Mouse (Mus musculus): ENCODE data around the gene Mmadhc.

Mmadhc gene

DNA sequence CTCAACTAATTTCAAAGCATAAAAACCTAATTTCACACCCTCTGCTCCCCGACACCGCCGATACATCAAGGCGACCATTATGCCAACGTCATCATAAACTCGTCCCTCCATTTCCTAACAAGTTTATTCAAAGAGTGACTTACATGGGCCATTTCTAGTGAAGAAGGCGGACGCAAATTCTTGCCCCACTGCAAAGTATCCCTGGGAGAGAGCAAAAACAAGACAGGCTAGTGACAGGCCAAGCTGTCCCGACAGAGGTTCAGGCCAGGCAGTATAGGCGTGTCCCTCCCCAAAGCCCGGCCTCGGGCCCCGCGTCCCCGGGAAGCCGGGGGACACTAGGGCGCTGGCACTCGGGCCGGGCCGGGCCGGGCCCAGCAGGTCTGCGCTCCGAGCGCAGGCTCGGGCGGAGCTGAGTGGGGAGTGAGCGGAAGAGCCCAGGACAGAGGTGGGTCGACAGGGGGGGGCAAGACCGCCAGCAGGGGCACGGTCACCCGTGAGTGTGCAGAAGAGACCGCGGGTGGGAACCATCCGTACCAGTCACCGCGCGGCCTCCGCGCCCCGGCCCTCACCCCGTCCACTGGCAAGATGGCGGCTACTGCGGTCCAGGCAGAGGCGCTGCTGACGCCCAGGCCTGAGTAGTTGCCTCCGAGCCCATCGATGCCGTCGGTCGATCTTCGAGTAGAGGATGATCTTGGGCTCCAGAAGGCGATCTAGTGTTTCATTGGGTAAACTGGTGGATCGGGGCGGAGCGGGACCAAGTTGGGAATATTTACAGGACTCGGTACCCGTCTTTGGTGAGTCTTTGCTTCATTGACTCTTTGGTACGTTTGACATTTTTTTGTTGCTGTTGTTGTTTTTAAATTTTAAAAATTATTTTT, at the start of gene Mmadhc:
TSS of gene Mmadhc (minus strand) at position 693 of the 878 bp plus-strand sequence.
- peak; percentile 86 to 89 for DNase-seq (ENCODE audit: low spot score in 2 of 2)

DNA sequence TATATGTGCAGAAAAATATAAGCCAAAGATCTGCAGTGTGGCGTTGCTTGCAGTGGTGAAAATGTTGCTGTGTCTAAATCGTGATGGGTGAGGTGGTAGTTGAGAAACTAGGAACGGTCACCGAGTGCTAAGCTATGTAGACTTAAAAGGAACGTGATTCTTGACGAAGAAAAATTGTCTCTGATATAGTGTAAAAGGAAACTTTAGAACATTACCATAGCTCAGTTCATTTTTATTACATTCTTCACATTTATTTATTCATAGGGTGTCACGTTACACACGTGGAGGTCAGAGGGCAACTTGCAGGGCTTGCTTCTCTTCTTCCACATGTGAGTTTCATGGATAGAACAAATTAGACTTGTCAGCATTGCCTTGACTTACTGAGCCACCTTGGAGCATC, 47.0 kb upstream of the Mmadhc start:
- no peak for DNase-seq (ENCODE audit: low spot score in 2 of 2)

DNA sequence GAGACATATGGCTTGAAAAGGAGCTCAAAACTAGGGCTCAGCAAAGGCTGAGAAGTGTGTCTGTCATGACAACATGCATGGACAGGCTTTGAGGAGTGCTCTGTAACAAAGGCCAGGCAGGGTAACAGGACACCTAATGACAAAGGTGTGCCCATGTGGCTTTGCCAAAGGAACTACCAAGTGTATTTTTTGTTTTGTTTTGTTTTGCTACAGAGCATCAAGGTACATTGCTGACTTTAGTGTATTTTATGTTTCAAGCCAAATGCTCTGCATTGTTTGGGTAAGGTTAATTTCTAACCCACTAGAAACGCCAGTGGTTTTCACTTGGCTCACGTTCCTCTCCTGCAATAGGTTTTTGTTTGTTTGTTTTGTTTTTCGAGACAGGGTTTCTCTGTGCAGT, 42.5 kb upstream of the Mmadhc start:
- DNase-seq (ENCODE audit: low spot score in 2 of 2): no peak

DNA sequence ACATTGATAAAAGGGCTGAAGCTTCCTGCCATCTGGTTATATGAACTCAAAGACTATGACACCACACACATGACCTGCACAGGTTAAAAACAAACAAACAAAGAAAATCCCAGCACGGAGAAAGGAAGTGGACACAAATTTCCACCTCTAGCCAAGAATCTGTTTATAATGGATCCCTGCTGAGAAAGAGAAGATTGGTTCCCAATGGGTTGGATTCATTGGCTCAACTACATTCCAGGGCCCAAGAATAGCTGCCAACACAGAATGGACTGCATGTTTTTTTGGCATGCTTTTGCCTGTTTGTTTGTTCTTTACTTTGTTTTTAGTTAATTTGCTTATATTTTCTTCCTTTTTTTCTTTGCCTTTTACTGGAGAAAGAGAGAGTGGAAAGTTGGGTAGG, 41.0 kb upstream of the Mmadhc start:
- no peak for DNase-seq (ENCODE audit: low spot score in 2 of 2)

DNA sequence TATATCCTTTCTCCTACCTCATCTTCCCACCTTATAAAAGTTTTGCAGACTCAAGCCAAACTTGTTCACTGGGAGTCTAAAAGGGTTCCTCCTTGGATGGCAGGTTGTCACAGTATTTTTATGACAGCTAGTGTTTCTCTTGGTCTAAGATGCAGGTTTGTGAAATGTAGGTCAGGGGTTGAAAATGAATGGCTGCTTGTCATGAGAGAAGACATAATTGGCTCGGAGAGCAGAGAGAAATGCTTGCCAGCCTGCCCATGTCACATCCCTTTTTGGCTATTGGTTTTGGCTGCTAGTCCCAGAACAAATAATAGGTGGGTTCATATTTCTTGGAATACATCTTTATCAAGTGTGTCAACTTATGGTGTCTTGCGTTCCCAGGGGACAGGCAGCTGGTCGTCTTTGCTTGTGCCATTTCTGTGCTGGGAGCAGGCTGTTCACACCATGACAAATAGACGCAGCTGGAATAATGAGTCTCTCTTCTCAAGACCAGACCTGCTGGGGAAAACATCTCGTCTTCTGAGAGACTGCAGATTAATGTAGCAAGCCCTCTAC, 35.2 kb upstream of the Mmadhc start:
- no peak for DNase-seq (ENCODE audit: low spot score in 2 of 2)

DNA sequence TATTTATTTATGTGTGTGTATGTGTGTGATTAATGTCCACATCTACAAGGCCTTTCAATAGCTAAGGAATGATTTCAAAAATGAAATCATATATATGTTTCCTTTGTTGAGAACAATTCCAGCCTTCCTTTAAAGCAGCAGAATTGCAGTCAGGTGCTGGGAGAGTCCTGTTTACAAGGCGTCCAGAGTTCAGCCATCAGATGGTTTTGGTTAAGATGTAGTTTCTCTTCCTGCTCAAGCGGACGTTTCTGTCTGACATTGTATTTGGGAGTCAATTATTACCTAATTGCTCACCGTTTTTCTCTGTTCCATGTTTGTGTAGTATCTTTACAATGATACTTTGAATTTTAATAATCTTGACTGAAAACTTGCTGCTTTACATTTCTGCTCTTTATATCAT, 31.6 kb upstream of the Mmadhc start:
- DNase-seq (ENCODE audit: low spot score in 2 of 2): no peak

DNA sequence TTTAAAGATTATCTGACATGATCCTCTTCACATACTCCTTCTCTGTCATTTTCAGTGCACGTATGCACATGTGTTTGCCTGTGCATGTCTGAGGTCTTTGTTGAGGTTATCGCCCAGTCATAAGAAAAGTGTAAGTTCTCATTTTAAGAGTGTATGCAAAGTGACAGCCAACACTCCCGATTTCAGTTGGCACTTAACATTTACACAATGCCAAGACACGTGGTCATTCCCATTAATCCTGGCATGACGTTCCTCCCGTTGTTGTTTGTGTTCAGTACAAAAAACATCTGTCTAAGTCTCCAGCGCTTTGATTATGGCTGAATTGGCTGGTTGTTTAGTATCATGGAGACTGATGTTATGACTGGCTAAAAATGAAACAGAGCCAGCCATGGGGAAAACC, 28.2 kb upstream of the Mmadhc start:
- no peak for DNase-seq (ENCODE audit: low spot score in 2 of 2)

DNA sequence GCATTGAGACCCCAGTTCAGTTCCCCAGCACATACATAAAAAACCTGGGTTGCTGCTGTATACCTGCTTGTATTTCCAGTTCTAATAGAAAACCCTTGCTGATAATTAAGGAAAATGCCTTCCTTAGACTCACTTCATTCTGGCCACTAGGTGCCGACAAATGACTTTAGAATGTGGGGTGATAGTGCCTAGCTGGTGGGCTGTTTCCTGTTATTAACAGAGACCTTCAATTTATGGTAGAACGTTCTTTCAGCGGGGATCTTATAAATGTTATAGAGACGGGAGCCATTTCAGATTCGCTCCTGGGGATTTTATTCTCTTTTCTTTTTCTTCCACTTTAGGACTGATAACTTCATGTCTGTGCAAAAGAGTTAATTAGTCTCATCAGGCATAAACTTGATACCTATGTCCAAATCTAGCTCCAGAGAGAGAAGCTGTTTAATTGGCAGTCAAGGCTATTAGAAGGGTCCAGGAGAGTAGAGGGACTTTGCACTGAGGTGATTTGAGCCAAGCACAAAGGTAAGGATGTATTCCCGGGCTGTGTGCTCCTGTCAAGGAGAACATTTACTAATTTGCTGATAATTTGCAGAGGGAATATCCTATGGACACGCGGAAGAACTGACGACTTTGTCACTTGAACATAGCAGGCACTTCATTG, 10.2 kb upstream of the Mmadhc start:
- peak in 1 of 2 experiments; percentile 48 for DNase-seq (ENCODE audit: low spot score in 2 of 2)

DNA sequence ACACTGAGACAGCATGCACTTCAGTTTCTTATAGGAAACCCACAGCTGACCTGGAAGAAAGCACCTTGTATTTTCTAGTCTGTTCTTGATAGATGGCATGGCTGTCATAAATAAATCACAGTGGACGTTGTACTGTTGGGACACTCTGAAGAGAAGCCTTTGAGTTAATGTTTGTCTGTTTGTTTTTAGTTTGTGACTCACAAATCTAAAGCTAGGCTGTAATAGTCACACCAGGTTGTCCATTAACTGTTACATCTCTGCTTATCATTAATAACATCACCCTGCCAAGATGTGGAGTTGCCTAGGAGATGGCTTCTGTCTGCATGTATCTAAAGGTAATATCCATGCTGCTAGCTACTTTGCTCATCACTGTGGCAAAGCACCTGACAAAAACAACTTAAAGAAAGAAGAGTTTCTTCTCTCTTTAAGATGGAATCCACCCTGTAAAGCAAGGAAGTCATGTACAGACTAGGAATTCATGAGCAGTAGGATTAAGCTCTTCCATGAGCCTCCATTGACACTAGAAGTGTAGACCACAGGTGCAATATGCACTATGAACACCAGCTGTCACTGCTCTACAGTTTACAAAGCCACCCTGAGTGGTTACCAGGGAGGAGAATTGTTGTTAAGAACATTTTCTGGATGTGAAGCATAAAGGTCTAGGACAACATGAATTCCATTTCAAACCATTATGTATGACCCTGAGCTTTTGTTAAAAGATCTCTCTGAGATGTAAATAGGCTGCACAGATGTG, 8.4 kb upstream of the Mmadhc start:
- no peak for DNase-seq (ENCODE audit: low spot score in 2 of 2)

DNA sequence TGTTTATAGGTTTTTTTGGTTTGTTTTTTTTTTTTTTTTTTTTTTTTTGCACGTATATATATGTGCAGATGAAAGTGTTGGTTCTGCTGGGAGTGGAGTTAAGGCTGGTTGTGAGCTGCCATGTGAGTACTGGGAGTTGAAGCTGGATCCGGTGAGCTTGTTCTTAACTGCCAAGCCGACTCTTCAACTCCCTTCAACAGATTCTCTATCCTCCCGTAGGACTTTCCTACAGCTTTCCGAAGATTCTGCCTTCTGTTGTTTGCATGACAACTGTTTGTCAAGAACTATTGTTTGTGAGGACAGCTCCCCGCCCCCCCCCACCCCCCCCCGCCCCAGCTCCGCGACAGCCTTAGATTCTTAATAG, 368 bp upstream of the Mmadhc start:
- DNase-seq (ENCODE audit: low spot score in 2 of 2): no peak

DNA sequence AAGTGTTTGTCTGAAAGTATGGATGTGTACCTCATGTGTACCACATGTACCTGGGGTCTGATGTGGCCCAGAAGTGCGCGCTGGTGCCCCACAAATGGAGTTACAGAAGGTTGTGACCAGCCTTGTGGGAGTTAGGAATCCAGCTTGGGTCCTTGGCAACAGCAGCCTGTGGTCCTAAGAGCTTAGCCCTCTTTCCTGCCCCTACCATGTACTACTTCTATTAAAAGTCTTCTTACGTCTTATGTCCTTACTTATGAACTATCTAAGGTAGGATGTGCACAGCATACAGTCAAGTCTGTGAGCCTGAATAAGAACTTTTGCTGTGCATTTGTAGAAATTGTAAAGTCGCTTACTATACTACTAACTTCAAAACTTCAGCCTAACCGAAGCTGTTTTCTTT, 1.0 kb downstream of the Mmadhc start:
- DNase-seq (ENCODE audit: low spot score in 2 of 2): no peak

DNA sequence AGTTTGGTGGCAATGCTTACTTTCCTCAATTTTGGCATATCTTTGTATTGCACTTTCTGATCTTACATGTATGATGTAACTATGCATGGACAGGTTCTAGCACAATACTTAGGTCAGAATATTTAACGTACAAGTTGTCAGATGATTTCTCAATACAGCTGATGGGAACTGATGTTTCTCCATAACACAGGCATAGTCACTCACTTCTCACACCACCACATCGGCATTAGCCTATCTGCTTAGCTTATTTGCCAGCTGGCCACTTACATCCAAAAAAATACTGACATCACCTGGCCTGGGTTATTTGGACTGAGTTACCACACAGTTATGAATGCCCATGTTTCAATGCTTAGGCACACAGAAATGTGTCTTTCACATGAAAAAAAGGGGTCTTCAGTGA, 2.5 kb downstream of the Mmadhc start:
- DNase-seq (ENCODE audit: low spot score in 2 of 2): no peak

DNA sequence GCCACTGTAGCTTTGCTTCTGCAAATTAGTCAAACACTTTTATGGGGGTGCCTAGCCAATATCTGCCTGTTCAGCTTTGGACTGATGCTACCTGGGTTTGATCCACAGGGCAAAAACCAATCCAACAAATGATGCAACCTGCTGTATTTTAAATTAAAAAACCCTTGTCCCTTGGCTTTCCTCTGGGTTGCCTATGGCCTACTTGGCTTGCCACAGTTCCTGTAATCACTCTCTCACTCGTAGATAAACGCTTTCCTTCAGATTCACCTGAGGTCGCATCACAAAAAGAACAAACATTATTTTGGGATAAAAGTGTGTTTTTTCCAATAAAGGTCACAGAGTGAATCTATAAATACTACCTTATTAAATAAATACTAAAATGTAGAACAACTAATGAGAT, 3.0 kb downstream of the Mmadhc start:
- no peak for DNase-seq (ENCODE audit: low spot score in 2 of 2)

DNA sequence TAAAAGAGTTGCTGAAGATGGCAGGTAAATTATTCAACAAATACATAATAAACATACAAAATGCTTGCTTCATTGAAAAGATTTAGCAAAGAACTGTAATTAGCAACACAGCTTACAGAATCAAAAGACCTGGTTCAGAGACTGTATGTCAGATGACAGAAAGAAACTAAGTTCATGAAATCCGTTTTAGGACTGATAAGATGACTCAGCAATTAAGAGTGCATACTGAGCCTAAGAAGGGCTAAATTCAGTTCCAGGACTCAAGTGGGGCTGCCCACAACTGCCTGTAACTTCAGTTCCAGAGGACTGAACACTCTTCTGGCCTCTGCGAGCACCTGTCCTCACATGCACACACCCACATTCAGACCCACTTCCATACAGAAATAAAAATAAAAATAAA, 4.7 kb downstream of the Mmadhc start:
- no peak for DNase-seq (ENCODE audit: low spot score in 2 of 2)

DNA sequence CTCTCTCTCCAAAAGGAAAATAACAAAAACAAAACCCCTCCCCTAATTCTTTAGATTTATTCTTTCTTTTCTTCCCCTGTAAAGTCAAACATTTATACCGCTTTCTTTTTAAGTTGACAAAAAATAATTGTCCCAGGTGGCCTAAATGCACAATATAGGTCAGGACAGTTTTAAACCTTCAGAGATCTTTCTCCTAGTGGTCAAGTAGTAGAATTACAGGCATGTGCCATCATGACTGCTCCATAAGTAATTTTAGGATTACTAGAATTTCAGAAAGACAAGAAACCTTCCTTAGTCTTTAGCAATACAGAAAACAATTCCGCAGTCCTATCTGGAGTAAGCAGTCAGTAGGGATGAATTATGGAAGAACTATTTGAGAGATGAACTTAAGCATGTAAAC, 5.8 kb downstream of the Mmadhc start:
- DNase-seq (ENCODE audit: low spot score in 2 of 2): no peak

DNA sequence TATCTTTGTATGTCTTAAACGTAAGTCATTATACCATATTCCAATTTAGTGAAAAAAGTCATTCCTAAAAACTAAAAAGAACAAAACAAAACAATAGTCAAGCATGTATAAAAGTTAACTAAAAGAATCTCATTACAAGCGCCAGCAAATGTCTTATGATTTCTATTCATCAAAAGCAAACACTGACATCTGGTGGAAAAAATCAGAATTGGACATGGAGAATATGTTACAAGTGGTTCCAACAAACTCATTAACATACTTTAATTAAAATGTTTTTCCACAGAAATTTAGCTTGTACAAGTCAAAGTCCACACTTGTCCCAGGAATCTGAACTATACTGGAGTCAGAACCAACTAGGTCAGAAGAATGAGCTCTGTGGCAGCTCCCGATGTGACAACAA, 11.8 kb downstream of the Mmadhc start:
- DNase-seq (ENCODE audit: low spot score in 2 of 2): no peak

DNA sequence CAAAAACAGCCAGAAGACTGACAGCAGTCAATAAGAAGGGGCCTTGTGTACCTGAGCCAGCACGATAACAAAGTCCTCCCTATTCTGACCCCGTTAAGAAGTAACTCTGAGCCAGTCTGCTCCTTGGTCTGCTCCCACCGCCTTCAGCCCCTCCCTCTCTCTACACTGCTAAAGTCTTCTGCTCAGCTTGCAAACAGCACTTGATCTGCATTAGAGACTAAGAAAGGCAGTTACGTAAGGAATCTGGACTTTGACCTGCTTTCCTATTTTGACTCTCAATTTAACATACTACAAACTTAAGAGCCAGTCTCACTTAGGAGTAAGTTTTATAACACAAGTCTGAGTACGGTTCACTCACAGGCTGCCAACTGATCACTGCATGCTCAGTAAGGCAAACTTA, 12.6 kb downstream of the Mmadhc start:
- no peak for DNase-seq (ENCODE audit: low spot score in 2 of 2)

DNA sequence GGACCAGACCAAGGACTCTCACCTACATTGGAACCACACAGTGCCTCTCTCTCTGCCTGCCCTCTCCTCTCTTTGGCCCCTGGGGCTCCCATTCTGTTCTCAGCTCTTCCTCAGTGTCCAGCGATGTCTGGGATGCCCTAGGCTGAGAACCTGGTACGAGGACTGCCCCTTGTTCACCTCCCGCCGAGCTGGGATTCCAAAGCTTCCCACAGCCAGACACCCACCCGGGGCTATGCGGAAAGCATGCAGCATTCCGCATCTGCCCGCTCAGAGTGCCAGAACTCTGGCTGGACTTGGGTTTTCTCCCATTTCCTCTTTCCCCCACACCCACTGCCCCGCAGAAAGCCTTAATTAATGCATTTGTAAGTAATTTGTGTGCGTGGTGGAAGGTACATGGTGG, 19.9 kb downstream of the Mmadhc start:
- DNase-seq (ENCODE audit: low spot score in 2 of 2): no peak

DNA sequence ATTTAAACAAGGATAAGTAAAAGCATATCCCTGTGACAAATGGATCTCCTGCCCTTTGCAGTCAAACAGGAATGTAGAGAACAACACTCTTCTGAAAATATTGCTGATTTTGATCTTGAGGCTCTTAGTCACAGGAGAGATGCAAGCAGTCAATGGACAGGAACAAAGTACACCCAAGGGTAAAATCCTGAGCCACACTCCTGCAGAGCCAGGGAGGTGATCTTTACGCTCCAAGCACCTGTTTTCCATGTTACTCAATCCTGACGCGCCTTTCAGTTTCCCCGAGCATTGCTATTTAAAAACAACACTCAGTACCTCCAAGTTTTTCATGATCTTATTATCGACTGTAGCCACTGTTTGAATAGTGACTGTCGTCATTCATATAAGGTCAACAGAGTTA, 23.2 kb downstream of the Mmadhc start:
- DNase-seq (ENCODE audit: low spot score in 2 of 2): no peak

DNA sequence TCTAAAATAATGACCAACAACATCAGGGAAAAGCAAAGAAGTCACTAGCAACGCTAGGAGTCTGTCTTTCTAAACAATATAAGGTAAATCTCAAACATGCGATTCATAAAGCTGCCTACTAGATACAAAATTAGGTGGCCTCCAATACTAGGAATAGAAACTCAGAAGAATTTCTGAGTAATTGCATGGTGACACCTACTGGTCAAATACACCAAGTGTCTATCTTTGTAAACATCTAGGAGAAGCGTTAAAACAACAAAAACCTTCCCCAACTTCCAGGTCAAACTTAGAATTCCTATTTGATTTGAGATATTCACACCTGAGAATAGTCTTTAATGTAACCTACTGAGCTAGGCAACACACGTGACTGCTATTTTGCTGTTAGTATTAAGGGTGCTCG, 24.4 kb downstream of the Mmadhc start:
- no peak for DNase-seq (ENCODE audit: low spot score in 2 of 2)

DNA sequence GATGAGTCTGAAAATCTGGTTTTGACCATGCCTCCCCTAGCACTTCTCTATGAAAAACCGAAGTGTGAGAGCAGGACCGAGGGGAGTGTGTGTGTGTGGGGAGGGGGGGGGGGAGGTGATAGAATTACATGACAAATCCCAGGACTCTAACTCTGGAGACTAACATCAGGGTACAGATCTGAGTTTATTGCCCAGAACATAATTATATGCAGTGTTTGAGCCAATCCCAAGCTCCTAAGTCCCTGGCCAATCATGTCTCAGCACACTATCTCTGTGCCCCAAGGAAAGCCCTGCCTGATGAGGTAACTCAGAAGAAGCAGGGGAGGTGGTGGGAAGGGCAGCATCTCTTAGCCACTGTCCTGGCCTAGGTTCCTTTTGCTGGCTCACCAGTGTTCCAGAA, 28.1 kb downstream of the Mmadhc start:
- DNase-seq (ENCODE audit: low spot score in 2 of 2): no peak

DNA sequence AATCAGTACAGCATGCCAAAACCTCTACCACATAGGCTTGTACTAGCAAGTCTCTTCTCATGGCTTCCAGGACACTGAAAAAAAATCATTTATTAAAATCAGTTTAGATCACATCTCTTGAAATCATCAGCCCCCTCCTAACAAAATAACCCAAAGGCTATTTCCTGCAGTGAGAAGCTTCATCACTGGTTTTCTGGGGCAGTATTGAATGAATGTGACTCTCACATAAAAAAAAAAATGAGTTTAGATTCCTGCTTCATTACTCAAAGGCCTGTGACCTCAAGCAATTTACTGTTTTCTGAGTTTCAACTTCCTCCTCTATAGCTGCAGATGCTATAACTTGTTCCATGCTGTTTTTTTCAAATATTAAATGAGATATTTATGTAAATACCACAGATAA, 29.6 kb downstream of the Mmadhc start:
- DNase-seq (ENCODE audit: low spot score in 2 of 2): no peak

Data from frontal cortex, postnatal 10 days (tissue).